Mouse (Mus musculus): ENCODE measurements at regions not wholly inside any gene's neighbourhood (a gene's known extent, or its start where the extent isn't known, plus 50 kb on each side); places are given as distances from the start of the nearest gene placed in this dataset.

GRCm38 (mm10) chr13:56021716-56022115 lies 114.4 kb downstream of the H2afy start:
- DNase-seq (ENCODE audit: low spot score in 2 of 2): no peak

- DNase-seq (ENCODE audit: low spot score in 2 of 2): no peak
Observed at GRCm38 (mm10) chr13:56014006-56014405, 122.2 kb downstream of the H2afy start.

- DNase-seq (ENCODE audit: low spot score in 2 of 2): no peak
Observed at GRCm38 (mm10) chr13:56010416-56010815, 125.7 kb downstream of the H2afy start.

- DNase-seq (ENCODE audit: low spot score in 2 of 2): no peak
Observed at GRCm38 (mm10) chr13:56006827-56007226, 129.3 kb downstream of the H2afy start.

GRCm38 (mm10) chr13:56005746-56006145 lies 130.4 kb downstream of the H2afy start:
- DNase-seq (ENCODE audit: low spot score in 2 of 2): no peak

GRCm38 (mm10) chr13:56003724-56004393 lies 132.3 kb downstream of the H2afy start:
- peak; percentile 61 to 64 for DNase-seq (ENCODE audit: low spot score in 2 of 2)

- DNase-seq (ENCODE audit: low spot score in 2 of 2): no peak
Observed at GRCm38 (mm10) chr13:55995255-55995654, 140.9 kb downstream of the H2afy start.

GRCm38 (mm10) chr13:55994460-55994859 lies 141.7 kb downstream of the H2afy start:
- DNase-seq (ENCODE audit: low spot score in 2 of 2): no peak

GRCm38 (mm10) chr13:55992699-55993098 lies 143.5 kb downstream of the H2afy start:
- no peak for DNase-seq (ENCODE audit: low spot score in 2 of 2)

GRCm38 (mm10) chr13:55991216-55991615 lies 144.9 kb downstream of the H2afy start:
- DNase-seq (ENCODE audit: low spot score in 2 of 2): no peak

GRCm38 (mm10) chr13:55990186-55990585 lies 146.0 kb downstream of the H2afy start:
- no peak for DNase-seq (ENCODE audit: low spot score in 2 of 2)

GRCm38 (mm10) chr13:55989401-55989800 lies 146.8 kb downstream of the H2afy start:
- DNase-seq (ENCODE audit: low spot score in 2 of 2): no peak

- no peak for DNase-seq (ENCODE audit: low spot score in 2 of 2)
Observed at GRCm38 (mm10) chr13:55985396-55985795, 149.4 kb upstream of the Pitx1 start.

GRCm38 (mm10) chr13:55984772-55985171 lies 148.8 kb upstream of the Pitx1 start:
- DNase-seq (ENCODE audit: low spot score in 2 of 2): no peak

- no peak for DNase-seq (ENCODE audit: low spot score in 2 of 2)
Observed at GRCm38 (mm10) chr13:55983851-55984250, 147.9 kb upstream of the Pitx1 start.

GRCm38 (mm10) chr13:55981041-55981440 lies 145.0 kb upstream of the Pitx1 start:
- no peak for DNase-seq (ENCODE audit: low spot score in 2 of 2)

GRCm38 (mm10) chr13:55977902-55978301 lies 141.9 kb upstream of the Pitx1 start:
- no peak for DNase-seq (ENCODE audit: low spot score in 2 of 2)

GRCm38 (mm10) chr13:55976911-55977381 lies 141.0 kb upstream of the Pitx1 start:
- DNase-seq (ENCODE audit: low spot score in 2 of 2): no peak

- no peak for DNase-seq (ENCODE audit: low spot score in 2 of 2)
Observed at GRCm38 (mm10) chr13:55974105-55974504, 138.1 kb upstream of the Pitx1 start.

GRCm38 (mm10) chr13:55970687-55971086 lies 134.7 kb upstream of the Pitx1 start:
- no peak for DNase-seq (ENCODE audit: low spot score in 2 of 2)

- no peak for DNase-seq (ENCODE audit: low spot score in 2 of 2)
Observed at GRCm38 (mm10) chr13:55969473-55969872, 133.5 kb upstream of the Pitx1 start.

- no peak for DNase-seq (ENCODE audit: low spot score in 2 of 2)
Observed at GRCm38 (mm10) chr13:55967151-55967550, 131.2 kb upstream of the Pitx1 start.

- DNase-seq (ENCODE audit: low spot score in 2 of 2): peak; percentile 54 to 58
Observed at GRCm38 (mm10) chr13:55963005-55963620, 127.1 kb upstream of the Pitx1 start.
